Mouse (Mus musculus) cortical plate, adult 2 months (tissue): ENCODE results near the gene Leng1.

Experiments used
- CTCF ChIP-seq: fragments of 200-500 bp; IDR thresholded peaks from 2 replicates; pipeline ENCODE4 v1.5.1; 2011; ENCODE audit warnings: mild to moderate bottlenecking, control low read depth, low read length; ENCODE audit not compliant: insufficient read depth; ENCODE audit errors: extremely low read depth
- POLR2A ChIP-seq: fragments of 200-500 bp; IDR thresholded peaks from 2 replicates; pipeline ENCODE4 v1.6.1; 2011; ENCODE audit warnings: mild to moderate bottlenecking, low read length, control low read depth; ENCODE audit not compliant: insufficient read depth; ENCODE audit errors: extremely low read depth

GRCm38 (mm10) chr7:3610437-3610836, 55.2 kb downstream of the Leng1 start:
- TF ChIP-seq CTCF (no peak), POLR2A (no peak)
